Mouse (Mus musculus): ENCODE results near the gene Dglucy. TPM values are rescaled to one million over a fixed set of nuclear protein-coding genes. Genes with fewer than 3 reads are reported as not detected.
A peak's percentile ranks its signal among the peaks of the same experiment; 100 is the strongest.

Gene Dglucy
- total RNA-seq, 1 experiment: 6.2 TPM

GRCm38 (mm10) chr12:100856337-100856736 is 77.5 kb downstream of the Dglucy start:
- Histone ChIP-seq H3K4me3 (ENCODE audit: insufficient read depth in 1 of 2, low read depth in 1 of 2, low read length in 2 of 2, poor library complexity in 1 of 2, severe bottlenecking in 1 of 2) (no peak overlapping the region), H3K27ac (ENCODE audit: insufficient read depth, low read depth, low read length, poor library complexity, severe bottlenecking) (no peak overlapping the region), H3K9me3 (ENCODE audit: control insufficient read depth, insufficient read depth, low read depth, low read length) (no peaks in the 10 kb centered on the region), H3K4me1 (ENCODE audit: control insufficient read depth in 2 of 2, insufficient read depth in 2 of 2, low read length in 2 of 2, poor library complexity in 1 of 2) (no peaks in the 10 kb centered on the region), H3K36me3 (ENCODE audit: control insufficient read depth, insufficient read depth, low read length, poor library complexity, severe bottlenecking) (no peaks in the 10 kb centered on the region), H3K9ac (ENCODE audit: insufficient read depth, low read depth, low read length, poor library complexity, severe bottlenecking) (no peak overlapping the region)
- no peak for TF ChIP-seq ZNF384 (IDR thresholded peaks at IDR 0.05; ENCODE audit: low read depth, low read length)
- TF ChIP-seq HCFC1 (IDR thresholded peaks at IDR 0.05; ENCODE audit: borderline replicate concordance, insufficient read depth, low read length): no peak
- TF ChIP-seq MAFK (IDR thresholded peaks at IDR 0.05; ENCODE audit: insufficient read depth, low read depth, low read length): no peak
- TF ChIP-seq CHD2 (IDR thresholded peaks at IDR 0.05; ENCODE audit: low read depth, low read length): no peak
- TF ChIP-seq ZC3H11A (IDR thresholded peaks at IDR 0.05; ENCODE audit: borderline replicate concordance, low read depth, low read length): no peak
- no peak for DNase-seq (ENCODE audit: low read depth, low spot score)
- in situ Hi-C loops (cut with MboI; ENCODE audit: low sequenced_read_pairs in 2 of 2, unreplicated experiment in 2 of 2): no loop called here

DNA sequence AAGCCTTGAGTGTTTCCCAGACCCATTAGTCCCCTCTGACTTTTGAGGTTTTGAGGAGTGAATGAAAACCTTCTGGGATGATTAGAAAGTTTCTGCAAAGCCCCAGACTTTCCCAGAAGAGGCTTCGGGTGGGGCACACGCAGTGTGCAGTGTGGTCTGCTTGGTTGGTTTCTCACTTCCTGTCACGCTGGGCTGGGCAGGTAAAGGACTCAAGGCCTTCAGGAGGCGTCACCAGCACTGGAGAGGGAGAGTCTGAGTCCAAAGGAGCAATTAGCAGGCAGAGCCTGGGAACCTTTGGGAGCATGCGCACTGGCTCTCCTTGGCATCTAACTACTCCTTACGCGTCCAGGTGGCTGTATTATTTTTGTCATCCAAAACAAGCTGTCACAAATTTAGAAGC is 78.9 kb downstream of the Dglucy start:
- H3K9ac ChIP-seq (ENCODE audit: insufficient read depth, low read depth, low read length, poor library complexity, severe bottlenecking): no peak overlapping the region
- in situ Hi-C loops (cut with MboI; ENCODE audit: low sequenced_read_pairs in 2 of 2, unreplicated experiment in 2 of 2): no loop called here
- no peak overlapping the region for H3K27ac ChIP-seq (ENCODE audit: insufficient read depth, low read depth, low read length, poor library complexity, severe bottlenecking)
- TF ChIP-seq ZNF384 (IDR thresholded peaks at IDR 0.05; ENCODE audit: low read depth, low read length) (no peak), HCFC1 (IDR thresholded peaks at IDR 0.05; ENCODE audit: borderline replicate concordance, insufficient read depth, low read length) (no peak), MAFK (IDR thresholded peaks at IDR 0.05; ENCODE audit: insufficient read depth, low read depth, low read length) (no peak), CHD2 (IDR thresholded peaks at IDR 0.05; ENCODE audit: low read depth, low read length) (no peak), ZC3H11A (IDR thresholded peaks at IDR 0.05; ENCODE audit: borderline replicate concordance, low read depth, low read length) (no peak)
- no peaks in the 10 kb centered on the region for H3K9me3 ChIP-seq (ENCODE audit: control insufficient read depth, insufficient read depth, low read depth, low read length)
- no peaks in the 10 kb centered on the region for H3K36me3 ChIP-seq (ENCODE audit: control insufficient read depth, insufficient read depth, low read length, poor library complexity, severe bottlenecking)
- no peak overlapping the region for H3K4me3 ChIP-seq (ENCODE audit: insufficient read depth in 1 of 2, low read depth in 1 of 2, low read length in 2 of 2, poor library complexity in 1 of 2, severe bottlenecking in 1 of 2)
- H3K4me1 ChIP-seq (ENCODE audit: control insufficient read depth in 2 of 2, insufficient read depth in 2 of 2, low read length in 2 of 2, poor library complexity in 1 of 2): no peaks in the 10 kb centered on the region
- no peak for DNase-seq (ENCODE audit: low read depth, low spot score)

- TF ChIP-seq ZNF384 (IDR thresholded peaks at IDR 0.05; ENCODE audit: low read depth, low read length) (no peak), HCFC1 (IDR thresholded peaks at IDR 0.05; ENCODE audit: borderline replicate concordance, insufficient read depth, low read length) (no peak), ZC3H11A (IDR thresholded peaks at IDR 0.05; ENCODE audit: borderline replicate concordance, low read depth, low read length) (no peak), CHD2 (IDR thresholded peaks at IDR 0.05; ENCODE audit: low read depth, low read length) (no peak), MAFK (IDR thresholded peaks at IDR 0.05; ENCODE audit: insufficient read depth, low read depth, low read length) (peak; percentile 73)
- Histone ChIP-seq H3K27ac (ENCODE audit: insufficient read depth, low read depth, low read length, poor library complexity, severe bottlenecking) (no peak overlapping the region), H3K36me3 (ENCODE audit: control insufficient read depth, insufficient read depth, low read length, poor library complexity, severe bottlenecking) (no peaks in the 10 kb centered on the region), H3K4me1 (ENCODE audit: control insufficient read depth in 2 of 2, insufficient read depth in 2 of 2, low read length in 2 of 2, poor library complexity in 1 of 2) (no peaks in the 10 kb centered on the region), H3K9ac (ENCODE audit: insufficient read depth, low read depth, low read length, poor library complexity, severe bottlenecking) (no peak overlapping the region), H3K9me3 (ENCODE audit: control insufficient read depth, insufficient read depth, low read depth, low read length) (no peaks in the 10 kb centered on the region), H3K4me3 (ENCODE audit: insufficient read depth in 1 of 2, low read depth in 1 of 2, low read length in 2 of 2, poor library complexity in 1 of 2, severe bottlenecking in 1 of 2) (no peak overlapping the region)
- in situ Hi-C loops (cut with MboI; ENCODE audit: low sequenced_read_pairs in 2 of 2, unreplicated experiment in 2 of 2): no loop called here
- no peak for DNase-seq (ENCODE audit: low read depth, low spot score)
These were observed 83.4 kb downstream of the Dglucy start for GRCm38 (mm10) chr12:100862272-100862671.

DNA sequence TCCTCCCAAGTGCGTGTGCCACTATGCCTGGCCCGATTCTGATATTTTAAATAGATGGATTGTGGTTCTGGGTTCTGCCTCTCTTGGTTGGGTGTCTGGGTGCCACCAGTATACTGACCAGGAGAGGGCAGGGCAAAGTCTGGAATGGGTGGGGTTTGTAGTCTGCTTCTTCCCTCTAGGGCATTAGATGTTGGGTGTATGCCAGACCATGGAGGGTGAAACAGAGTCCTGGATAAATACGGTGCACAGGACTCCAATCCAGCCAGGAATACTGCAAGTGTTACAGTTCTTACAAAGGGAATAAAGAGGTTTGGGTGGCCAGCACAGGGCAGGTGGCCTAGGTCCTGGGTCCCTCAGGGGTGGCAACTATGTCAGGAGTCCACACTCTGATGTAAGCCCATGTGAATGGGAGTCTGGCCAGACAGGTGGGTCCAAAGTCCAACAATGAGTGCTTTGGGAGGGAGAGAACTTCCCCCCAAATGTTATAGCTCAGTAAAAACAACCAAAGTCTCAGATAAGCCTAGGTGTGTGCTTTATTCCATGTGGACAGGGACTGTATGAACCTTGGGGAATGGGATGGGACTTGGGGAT is 84.1 kb downstream of the Dglucy start:
- Histone ChIP-seq H3K4me3 (ENCODE audit: insufficient read depth in 1 of 2, low read depth in 1 of 2, low read length in 2 of 2, poor library complexity in 1 of 2, severe bottlenecking in 1 of 2) (no peak overlapping the region), H3K36me3 (ENCODE audit: control insufficient read depth, insufficient read depth, low read length, poor library complexity, severe bottlenecking) (no peaks in the 10 kb centered on the region), H3K9me3 (ENCODE audit: control insufficient read depth, insufficient read depth, low read depth, low read length) (no peaks in the 10 kb centered on the region), H3K27ac (ENCODE audit: insufficient read depth, low read depth, low read length, poor library complexity, severe bottlenecking) (no peak overlapping the region), H3K9ac (ENCODE audit: insufficient read depth, low read depth, low read length, poor library complexity, severe bottlenecking) (no peak overlapping the region), H3K4me1 (ENCODE audit: control insufficient read depth in 2 of 2, insufficient read depth in 2 of 2, low read length in 2 of 2, poor library complexity in 1 of 2) (no peaks in the 10 kb centered on the region)
- no peak for DNase-seq (ENCODE audit: low read depth, low spot score)
- TF ChIP-seq MAFK (IDR thresholded peaks at IDR 0.05; ENCODE audit: insufficient read depth, low read depth, low read length) (no peak), CHD2 (IDR thresholded peaks at IDR 0.05; ENCODE audit: low read depth, low read length) (no peak), ZNF384 (IDR thresholded peaks at IDR 0.05; ENCODE audit: low read depth, low read length) (no peak), HCFC1 (IDR thresholded peaks at IDR 0.05; ENCODE audit: borderline replicate concordance, insufficient read depth, low read length) (no peak), ZC3H11A (IDR thresholded peaks at IDR 0.05; ENCODE audit: borderline replicate concordance, low read depth, low read length) (no peak)
- in situ Hi-C loops (cut with MboI; ENCODE audit: low sequenced_read_pairs in 2 of 2, unreplicated experiment in 2 of 2): no loop called here
